Mouse (Mus musculus): ENCODE measurements around the gene Strbp.

The Strbp gene

GRCm38 (mm10) chr2:37703230-37703954 is at the start of gene Strbp:
Gene Strbp, minus strand, starts transcription at chr2:37703859.
- peak; percentile 97 for DNase-seq (ENCODE audit: low read depth, low spot score)

GRCm38 (mm10) chr2:37751114-37751513 is 47.5 kb upstream of the Strbp start:
- no peak for DNase-seq (ENCODE audit: low read depth, low spot score)

GRCm38 (mm10) chr2:37749323-37749722 is 45.7 kb upstream of the Strbp start:
- no peak for DNase-seq (ENCODE audit: low read depth, low spot score)

GRCm38 (mm10) chr2:37748442-37749066 is 44.9 kb upstream of the Strbp start:
- DNase-seq (ENCODE audit: low read depth, low spot score) = no peak

- DNase-seq (ENCODE audit: low read depth, low spot score) = no peak
Observed at GRCm38 (mm10) chr2:37747909-37748308, 44.2 kb upstream of the Strbp start.

GRCm38 (mm10) chr2:37746293-37747049 is 42.8 kb upstream of the Strbp start:
- peak; percentile 37 for DNase-seq (ENCODE audit: low read depth, low spot score)

- no peak for DNase-seq (ENCODE audit: low read depth, low spot score)
Observed at GRCm38 (mm10) chr2:37744773-37745395, 41.2 kb upstream of the Strbp start.

GRCm38 (mm10) chr2:37741806-37742554 is 38.3 kb upstream of the Strbp start:
- DNase-seq (ENCODE audit: low read depth, low spot score) = no peak

- no peak for DNase-seq (ENCODE audit: low read depth, low spot score)
Observed at GRCm38 (mm10) chr2:37735807-37736188, 32.1 kb upstream of the Strbp start.

GRCm38 (mm10) chr2:37734979-37735806 is 31.5 kb upstream of the Strbp start:
- no peak for DNase-seq (ENCODE audit: low read depth, low spot score)

GRCm38 (mm10) chr2:37731241-37731801 is 27.7 kb upstream of the Strbp start:
- DNase-seq (ENCODE audit: low read depth, low spot score) = peak; percentile 80

- no peak for DNase-seq (ENCODE audit: low read depth, low spot score)
Observed at GRCm38 (mm10) chr2:37724231-37724630, 20.6 kb upstream of the Strbp start.

GRCm38 (mm10) chr2:37723501-37724090 is 19.9 kb upstream of the Strbp start:
- no peak for DNase-seq (ENCODE audit: low read depth, low spot score)

- no peak for DNase-seq (ENCODE audit: low read depth, low spot score)
Observed at GRCm38 (mm10) chr2:37722674-37723465, 19.2 kb upstream of the Strbp start.

- no peak for DNase-seq (ENCODE audit: low read depth, low spot score)
Observed at GRCm38 (mm10) chr2:37716266-37716665, 12.6 kb upstream of the Strbp start.

- no peak for DNase-seq (ENCODE audit: low read depth, low spot score)
Observed at GRCm38 (mm10) chr2:37715364-37715763, 11.7 kb upstream of the Strbp start.

GRCm38 (mm10) chr2:37713100-37713499 is 9.4 kb upstream of the Strbp start:
- no peak for DNase-seq (ENCODE audit: low read depth, low spot score)

- DNase-seq (ENCODE audit: low read depth, low spot score) = no peak
Observed at GRCm38 (mm10) chr2:37708835-37709234, 5.2 kb upstream of the Strbp start.

All from A20 (cell line).